Mouse (Mus musculus): ENCODE measurements around the gene Agbl4.

Agbl4 gene

DNA sequence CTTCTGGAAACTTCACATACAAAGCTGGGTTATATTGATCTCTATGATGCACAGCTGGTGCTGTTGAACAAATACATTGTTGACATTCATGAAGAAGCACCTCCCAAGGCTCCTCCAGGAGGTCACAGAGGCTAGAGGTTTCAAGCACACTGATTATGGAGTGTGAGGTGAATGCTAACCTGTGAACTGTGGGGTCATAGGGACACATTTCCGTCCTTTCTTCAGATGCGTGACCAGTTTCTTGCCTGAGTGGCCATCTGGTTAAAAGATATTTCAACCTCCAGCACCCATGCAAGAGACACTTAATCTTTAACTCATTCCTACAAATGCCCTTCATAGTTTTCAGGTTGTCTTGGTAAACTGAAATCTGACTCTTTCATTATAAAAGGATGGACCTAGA, 985.6 kb downstream of the Agbl4 start:
- in situ Hi-C loops (cut with MboI, MseI) = no loop called here

GRCm38 (mm10) chr4:111390736-111391135, 993.3 kb downstream of the Agbl4 start:
- in situ Hi-C loops (cut with MboI, MseI) = no loop called here

GRCm38 (mm10) chr4:111399784-111400183, 1002.3 kb downstream of the Agbl4 start:
- in situ Hi-C loops (cut with MboI, MseI) = no loop called here

DNA sequence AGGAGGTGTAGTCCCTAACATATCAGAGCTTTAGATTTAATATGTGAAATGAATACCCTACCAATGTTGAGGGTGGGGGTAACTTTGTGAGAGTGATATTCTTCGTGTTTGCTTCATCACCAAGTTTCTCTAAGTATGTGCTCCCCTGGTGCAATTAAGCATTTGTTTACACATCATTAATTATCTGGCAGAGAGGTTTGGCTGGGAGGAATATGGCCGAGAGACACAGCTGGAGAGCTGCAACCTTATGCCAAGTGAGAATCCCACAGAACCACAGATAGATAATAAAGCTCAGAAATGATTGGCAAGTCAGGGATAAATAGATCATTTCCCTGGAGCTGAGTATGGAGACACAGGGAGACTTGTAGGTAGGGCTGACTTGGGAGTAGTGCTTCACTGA, 1003.2 kb downstream of the Agbl4 start:
- in situ Hi-C loops (cut with MboI, MseI) = no loop called here

DNA sequence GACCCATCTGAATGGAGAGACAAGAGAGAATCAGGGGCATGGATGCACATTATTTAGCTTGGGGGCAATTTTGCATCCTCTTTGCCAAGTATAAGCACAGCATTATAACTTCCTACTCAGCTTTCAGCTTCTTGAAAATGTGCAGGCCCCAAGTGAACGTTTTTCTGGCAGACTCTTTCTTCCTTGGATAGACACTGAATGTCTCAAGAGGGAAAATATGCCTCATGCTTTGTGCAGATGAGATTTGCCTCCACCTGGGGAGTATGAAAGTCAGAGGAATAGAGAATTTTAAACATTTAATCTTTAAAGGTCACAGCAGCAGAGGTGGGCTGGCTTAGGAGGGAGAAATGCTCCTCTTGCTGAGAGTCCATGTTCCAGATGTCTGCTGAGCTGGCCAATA, 1005.8 kb downstream of the Agbl4 start:
- in situ Hi-C loops (cut with MboI, MseI) = no loop called here

GRCm38 (mm10) chr4:111410731-111411130, 1013.3 kb downstream of the Agbl4 start:
- in situ Hi-C loops (cut with MboI, MseI) = no loop called here

- in situ Hi-C loops (cut with MboI, MseI) = no loop called here
Measured at GRCm38 (mm10) chr4:111414399-111414798, 1016.9 kb downstream of the Agbl4 start.

DNA sequence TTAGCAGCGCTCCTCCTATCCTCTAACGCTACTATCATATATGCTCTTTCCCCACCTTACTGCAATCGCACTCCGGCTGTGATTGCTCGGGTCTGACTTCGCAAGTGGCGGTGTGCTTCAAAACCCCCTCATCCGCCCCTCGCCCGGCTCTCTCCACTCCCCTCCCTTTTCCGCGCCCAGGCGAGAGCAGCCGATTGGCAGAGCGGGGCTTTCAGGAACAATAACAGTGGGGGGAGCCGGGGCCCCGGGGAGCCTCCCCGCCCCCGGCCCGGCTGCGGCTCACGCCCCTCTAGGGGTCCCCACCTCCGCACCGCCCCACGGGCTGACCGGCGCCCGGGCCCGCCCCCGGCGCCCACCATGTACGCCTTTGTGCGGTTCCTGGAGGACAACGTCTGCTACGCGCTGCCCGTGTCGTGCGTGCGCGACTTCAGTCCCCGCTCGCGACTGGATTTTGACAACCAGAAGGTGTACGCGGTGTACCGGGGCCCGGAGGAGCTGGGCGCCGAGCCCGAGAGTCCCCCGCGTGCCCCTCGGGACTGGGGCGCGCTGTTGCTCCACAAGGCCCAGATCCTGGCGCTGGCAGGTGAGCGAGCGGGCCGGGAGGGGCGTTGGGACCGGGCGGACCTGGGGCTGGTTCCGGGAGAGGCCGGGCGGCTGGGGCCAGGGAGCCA, 1017.5 kb downstream of the Agbl4 start, which contains the start of gene Bend5:
Gene Bend5, plus strand, starts transcription at position 189 of the 671 bp plus-strand sequence.
- in situ Hi-C loops (cut with MboI, MseI) = no loop called here

- in situ Hi-C loops (cut with MboI, MseI) = no loop called here
Measured at GRCm38 (mm10) chr4:111416126-111416525, 1018.7 kb downstream of the Agbl4 start.

- in situ Hi-C loops (cut with MboI, MseI) = no loop called here
Measured at GRCm38 (mm10) chr4:111416551-111416950, 1019.1 kb downstream of the Agbl4 start.

GRCm38 (mm10) chr4:111417716-111418115, 1020.3 kb downstream of the Agbl4 start:
- in situ Hi-C loops (cut with MboI, MseI) = no loop called here

GRCm38 (mm10) chr4:111419476-111419875, 1022.0 kb downstream of the Agbl4 start:
- in situ Hi-C loops (cut with MboI, MseI) = no loop called here

DNA sequence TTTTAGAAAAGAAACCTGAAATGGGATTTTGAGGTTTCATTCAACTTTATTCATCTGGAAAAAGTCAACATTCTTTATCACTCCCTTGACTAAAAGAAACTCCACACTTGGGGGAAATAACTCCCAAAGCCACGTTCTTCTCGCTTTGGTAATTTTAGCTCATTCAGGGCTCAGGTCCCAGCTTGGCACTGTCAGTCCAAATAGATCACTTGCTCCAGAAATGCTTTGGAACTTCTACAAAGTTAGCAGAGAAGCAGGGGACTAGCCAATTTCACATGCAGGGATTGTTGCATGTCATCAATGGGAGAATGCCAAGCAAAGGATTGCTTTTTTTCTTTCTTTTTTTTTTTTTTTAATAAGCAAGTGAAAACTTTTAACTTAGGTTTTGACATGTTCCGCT, 1022.6 kb downstream of the Agbl4 start:
- in situ Hi-C loops (cut with MboI, MseI) = no loop called here

DNA sequence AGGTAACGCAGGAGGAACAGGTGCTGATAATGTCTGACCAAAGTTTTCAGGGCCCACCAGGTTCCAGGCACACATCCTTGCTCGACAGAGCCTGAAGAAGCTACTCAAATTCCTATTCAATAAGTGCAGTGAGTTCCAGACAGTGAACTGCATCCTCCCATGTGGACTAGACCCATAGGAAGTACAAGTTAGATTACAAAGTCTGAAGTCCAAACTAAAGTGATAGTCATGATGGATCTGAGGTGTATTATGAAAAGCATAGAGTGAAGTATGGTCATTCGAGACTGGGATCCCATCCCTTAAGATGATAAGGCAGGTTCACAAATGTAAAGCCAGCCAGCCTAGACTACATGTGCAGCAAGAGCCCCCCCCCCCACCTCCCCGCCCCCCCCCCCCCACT, 1023.5 kb downstream of the Agbl4 start:
- in situ Hi-C loops (cut with MboI, MseI) = no loop called here

GRCm38 (mm10) chr4:111421785-111422184, 1024.3 kb downstream of the Agbl4 start:
- in situ Hi-C loops (cut with MboI, MseI) = no loop called here

DNA sequence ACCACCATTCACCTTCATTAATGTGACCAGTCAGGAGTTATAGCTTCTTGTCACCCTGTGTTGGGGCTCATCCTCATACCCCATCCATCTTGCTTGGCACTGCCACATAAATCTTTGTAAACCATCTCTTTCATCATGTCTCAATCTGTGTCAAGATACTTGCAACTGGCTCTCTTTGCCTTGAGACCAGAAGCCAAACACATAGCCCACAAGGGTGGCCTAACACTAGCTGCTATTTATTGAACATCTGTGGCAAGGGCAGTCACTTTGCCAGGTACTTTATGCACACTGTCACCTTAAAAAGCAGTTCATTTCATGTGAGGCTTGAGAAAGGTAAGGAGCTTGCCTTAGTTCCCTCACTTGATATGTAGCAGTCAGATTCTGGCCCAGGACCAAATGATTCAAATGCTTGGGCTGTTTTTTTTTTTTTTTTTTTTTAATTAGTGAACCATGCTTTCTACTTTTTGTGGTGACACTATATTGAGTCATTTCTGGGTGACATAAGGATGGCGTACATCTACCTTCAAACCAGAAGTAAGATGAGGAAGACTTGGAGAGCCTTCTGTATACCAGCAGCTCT, 1027.0 kb downstream of the Agbl4 start:
- in situ Hi-C loops (cut with MboI, MseI) = no loop called here

DNA sequence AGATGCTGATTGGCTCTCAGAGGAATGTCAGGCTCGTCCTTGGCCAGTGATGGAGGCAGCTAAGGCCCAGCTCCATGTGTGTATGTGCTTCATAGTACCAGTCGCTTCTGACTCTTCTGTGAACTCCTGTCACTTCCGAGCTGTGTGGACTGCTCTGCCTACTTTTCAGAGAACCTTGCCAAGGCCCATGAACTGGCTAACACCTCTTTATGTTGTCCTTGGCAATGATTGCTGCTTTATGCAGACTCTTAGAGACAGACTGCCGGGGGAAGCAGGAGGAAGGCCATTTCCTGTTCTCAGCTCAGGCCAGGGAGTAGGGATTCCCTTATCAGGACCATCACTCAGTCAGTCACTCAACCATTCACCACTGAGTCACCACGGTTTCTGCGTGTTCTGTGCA, 1027.7 kb downstream of the Agbl4 start:
- in situ Hi-C loops (cut with MboI, MseI) = no loop called here

DNA sequence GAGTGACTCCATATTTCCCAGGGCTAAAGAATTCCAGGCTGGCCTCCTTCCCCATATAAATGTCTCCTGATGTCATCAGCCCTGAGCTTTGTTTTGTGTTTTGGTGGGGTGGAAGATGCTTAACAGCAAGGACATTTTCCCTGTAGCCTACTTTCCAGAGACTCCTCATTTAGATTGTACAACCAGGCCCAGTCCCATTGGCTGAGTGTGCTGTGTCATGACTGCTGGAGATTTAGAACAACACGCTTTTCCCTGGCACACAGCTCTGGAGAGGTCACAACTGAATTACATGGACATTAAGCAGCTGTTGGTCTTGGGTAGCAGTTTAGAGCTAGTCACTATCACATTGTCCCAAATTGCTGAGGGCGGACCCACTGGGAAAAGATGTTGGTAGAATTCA, 1033.7 kb downstream of the Agbl4 start:
- in situ Hi-C loops (cut with MboI, MseI) = no loop called here

- in situ Hi-C loops (cut with MboI, MseI) = no loop called here
Measured at GRCm38 (mm10) chr4:111432013-111432412, 1034.6 kb downstream of the Agbl4 start.

- in situ Hi-C loops (cut with MboI, MseI) = no loop called here
Measured at GRCm38 (mm10) chr4:111432417-111432816, 1035.0 kb downstream of the Agbl4 start.

DNA sequence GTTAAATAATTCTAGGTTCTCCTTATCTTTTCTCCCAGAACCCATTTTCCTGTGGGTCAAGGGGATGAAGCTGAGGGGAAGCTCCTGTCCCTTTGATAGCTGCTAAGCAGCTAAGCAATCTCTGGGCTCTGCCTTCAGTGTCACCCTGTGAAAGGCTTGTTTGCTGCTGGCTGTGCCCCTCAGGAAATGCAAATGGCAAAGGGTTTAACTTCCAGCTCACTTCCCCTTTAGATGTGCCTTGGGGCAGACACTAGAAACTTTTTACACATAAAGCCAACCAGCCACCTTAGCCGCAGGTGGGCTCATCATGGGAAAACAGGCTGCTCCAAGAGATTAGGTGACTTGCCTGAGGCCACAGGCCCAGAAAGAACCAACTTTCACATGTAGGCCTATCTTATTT, 1044.2 kb downstream of the Agbl4 start:
- in situ Hi-C loops (cut with MboI, MseI) = no loop called here

- in situ Hi-C loops (cut with MboI, MseI) = no loop called here
Measured at GRCm38 (mm10) chr4:111442435-111443238, 1045.2 kb downstream of the Agbl4 start.

Measured in T-helper 2 cell (primary cell).